Mouse (Mus musculus) lung, embryonic 14.5 days (tissue): ENCODE results near the gene Sox6. TPM values are rescaled to one million over a fixed set of nuclear protein-coding genes. Genes with fewer than 3 reads are reported as not detected.

Source experiments
- ATAC-seq: fragments of 200-750 bp; cut with Nextera tagmentation; 2 replicates; pipeline ENCODE4 v1.8.0; 2017; ENCODE audit warnings: mild to moderate bottlenecking, moderate TSS enrichment, moderate library complexity; ENCODE audit not compliant: insufficient read depth
- DNase-seq: peaks from one replicate; pipeline ENCODE4 v3.0.0-alpha.2; 2015
- H3K27ac ChIP-seq: fragments of 300-500 bp; sonication (generic); 2 replicates; pipeline ENCODE4 v1.5.1; 2014; ENCODE audit warnings: low read depth, mild to moderate bottlenecking, moderate library complexity
- H3K27me3 ChIP-seq: fragments of 300-500 bp; sonication (generic); 2 replicates; pipeline ENCODE4 v1.6.1; 2014; ENCODE audit warnings: low read length, control low read depth; ENCODE audit not compliant: insufficient read depth
- H3K36me3 ChIP-seq: fragments of 300-500 bp; sonication (generic); 2 replicates; pipeline ENCODE4 v1.6.1; 2014; ENCODE audit warnings: control low read depth; ENCODE audit not compliant: insufficient read depth
- H3K4me1 ChIP-seq: fragments of 300-500 bp; sonication (generic); 2 replicates; pipeline ENCODE4 v1.6.1; 2014; ENCODE audit warnings: antibody characterized with exemption, control low read depth; ENCODE audit not compliant: insufficient read depth
- H3K4me2 ChIP-seq: fragments of 300-500 bp; sonication (generic); 2 replicates; pipeline ENCODE4 v1.6.1; 2014; ENCODE audit warnings: mild to moderate bottlenecking
- H3K4me3 ChIP-seq: fragments of 300-500 bp; sonication (generic); 2 replicates; pipeline ENCODE4 v1.5.1; 2014; ENCODE audit warnings: low read depth, low read length
- H3K9ac ChIP-seq: fragments of 300-500 bp; sonication (generic); 2 replicates; pipeline ENCODE4 v1.6.1; 2014
- H3K9me3 ChIP-seq: fragments of 300-500 bp; sonication (generic); 2 replicates; pipeline ENCODE4 v1.6.1; 2016; ENCODE audit warnings: low read depth, low read length, control low read depth
- CTCF ChIP-seq: IDR thresholded peaks from 2 replicates; pipeline ENCODE4 v1.5.1; 2016; ENCODE audit warnings: antibody characterized with exemption, low read depth
- WGBS: fragments of 180-500 bp; shearing (Covaris S2); extraction: QIAGEN DNeasy Blood & Tissue Kit; methylation state at CpG from one replicate; pipeline ENCODE4 v1.1.7; 2014; 5-methylcytosine and 5-hydroxymethylcytosine counted together
- polyA plus RNA-seq: library from polyadenylated mRNA; unstranded; fragments of >200 nt; fragmentation: Nextera tagmentation; extraction: Ambion mirVana; gene quantifications from 2 replicates; pipeline ENCODE4 v1.2.1, GENCODE M21; 2014

Sox6 gene
- polyA plus RNA-seq, 1 experiment from 2014 or later = 22.0 TPM

GRCm38 (mm10) chr7:115566818-115567217, 471.8 kb downstream of the Sox6 start:
- Histone ChIP-seq H3K4me1 (peaks cover 4% of the 10 kb centered on the region; the same call in 1 of the 2 replicates), H3K4me2 (no peak overlapping the region), H3K9ac (no peak overlapping the region), H3K4me3 (no peak overlapping the region), H3K36me3 (no peaks in the 10 kb centered on the region), H3K27ac (no peak overlapping the region), H3K27me3 (no peaks in the 10 kb centered on the region), H3K9me3 (no peaks in the 10 kb centered on the region)
- 87% methylated on average over 2 of the region's 2 CpGs for WGBS
- DNase-seq (no peak), ATAC-seq (no peak)
- no peak for TF ChIP-seq CTCF

DNA sequence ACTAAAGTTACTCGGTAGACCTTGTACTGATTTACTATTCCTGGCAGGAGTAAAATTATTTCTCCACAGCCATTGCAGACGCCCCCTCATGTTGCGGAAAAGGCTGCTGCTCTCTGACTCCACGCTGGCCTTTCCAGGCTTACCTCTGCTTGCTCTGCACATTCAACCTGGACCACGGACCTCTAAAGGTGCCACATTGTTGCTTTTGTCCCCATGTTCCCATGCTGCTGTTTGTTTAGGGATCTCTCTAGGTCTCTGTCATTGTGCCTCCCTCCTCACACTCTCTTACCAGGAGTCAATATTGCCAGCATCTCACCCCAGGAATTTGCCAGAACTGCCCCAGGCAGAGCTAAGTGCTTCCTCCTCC, 473.6 kb downstream of the Sox6 start:
- no peak overlapping the region for H3K4me3 ChIP-seq
- TF ChIP-seq CTCF = no peak
- H3K9ac ChIP-seq = no peak overlapping the region
- H3K9me3 ChIP-seq = no peaks in the 10 kb centered on the region
- no peaks in the 10 kb centered on the region for H3K36me3 ChIP-seq
- peaks cover 4% of the 10 kb centered on the region; the same call in 1 of the 2 replicates for H3K4me1 ChIP-seq
- no peak for DNase-seq
- 52% methylated on average over 5 of the region's 5 CpGs for WGBS
- H3K4me2 ChIP-seq = no peak overlapping the region
- H3K27ac ChIP-seq = no peak overlapping the region
- no peaks in the 10 kb centered on the region for H3K27me3 ChIP-seq
- no peak for ATAC-seq

GRCm38 (mm10) chr7:115564359-115565059, 474.1 kb downstream of the Sox6 start:
- H3K4me1 ChIP-seq = peaks cover 4% of the 10 kb centered on the region; the same call in 1 of the 2 replicates
- TF ChIP-seq CTCF = no peak
- no peak overlapping the region for H3K9ac ChIP-seq
- DNase-seq = peak; percentile 69
- no peak overlapping the region for H3K4me2 ChIP-seq
- H3K27me3 ChIP-seq = no peaks in the 10 kb centered on the region
- H3K36me3 ChIP-seq = no peaks in the 10 kb centered on the region
- ATAC-seq = peak; percentile 41; the same call in 1 of the 2 replicates
- no peak overlapping the region for H3K27ac ChIP-seq
- H3K4me3 ChIP-seq = no peak overlapping the region
- WGBS = 32% methylated on average over 6 of the region's 6 CpGs
- no peaks in the 10 kb centered on the region for H3K9me3 ChIP-seq

- no peaks in the 10 kb centered on the region for H3K27me3 ChIP-seq
- TF ChIP-seq CTCF = no peak
- WGBS = 65% methylated on average over 3 of the region's 3 CpGs
- no peak for DNase-seq
- no peaks in the 10 kb centered on the region for H3K4me1 ChIP-seq
- ATAC-seq = no peak
- H3K4me3 ChIP-seq = no peak overlapping the region
- H3K9ac ChIP-seq = no peak overlapping the region
- no peak overlapping the region for H3K27ac ChIP-seq
- no peaks in the 10 kb centered on the region for H3K36me3 ChIP-seq
- H3K4me2 ChIP-seq = no peak overlapping the region
- no peaks in the 10 kb centered on the region for H3K9me3 ChIP-seq
Observed at GRCm38 (mm10) chr7:115556677-115557076, 481.9 kb downstream of the Sox6 start.

DNA sequence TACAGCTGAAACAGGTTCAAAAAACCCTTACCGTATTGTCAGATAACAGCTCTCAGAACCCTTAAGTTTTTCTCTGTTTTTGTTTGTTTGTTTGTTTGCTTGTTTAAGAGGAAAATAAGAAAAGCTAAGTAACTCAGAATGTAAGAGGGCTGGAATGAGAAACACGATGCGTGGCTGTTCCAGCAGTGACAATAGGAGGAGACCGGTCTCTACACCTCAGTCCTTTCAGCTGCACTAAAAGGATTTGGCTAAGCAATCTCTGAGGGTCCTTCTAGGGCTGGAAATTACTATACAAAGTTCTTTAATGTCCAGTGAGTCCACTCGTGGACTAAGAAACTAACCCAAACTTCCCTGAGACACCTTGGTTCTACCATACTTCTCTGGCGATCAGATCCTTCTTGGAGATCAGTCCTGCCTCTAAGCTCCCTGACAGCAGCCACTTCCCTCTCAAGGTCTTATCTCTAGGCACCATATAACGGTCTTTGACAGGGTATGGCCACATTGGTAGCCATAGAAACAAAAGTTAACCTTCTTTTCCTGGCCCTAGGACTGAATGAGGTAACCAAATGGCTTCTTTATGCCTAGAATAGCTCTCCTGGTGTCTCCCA, 488.3 kb downstream of the Sox6 start:
- H3K4me2 ChIP-seq = no peak overlapping the region
- H3K36me3 ChIP-seq = no peaks in the 10 kb centered on the region
- no peaks in the 10 kb centered on the region for H3K4me1 ChIP-seq
- ATAC-seq (no peak), DNase-seq (no peak)
- H3K4me3 ChIP-seq = no peak overlapping the region
- WGBS = 64% methylated on average over 7 of the region's 7 CpGs
- TF ChIP-seq CTCF = no peak
- H3K27me3 ChIP-seq = no peaks in the 10 kb centered on the region
- no peak overlapping the region for H3K9ac ChIP-seq
- no peak overlapping the region for H3K27ac ChIP-seq
- no peaks in the 10 kb centered on the region for H3K9me3 ChIP-seq

- Histone ChIP-seq H3K9ac (no peak overlapping the region), H3K4me3 (no peak overlapping the region), H3K4me2 (no peak overlapping the region), H3K27me3 (no peaks in the 10 kb centered on the region), H3K4me1 (no peaks in the 10 kb centered on the region), H3K27ac (no peak overlapping the region), H3K36me3 (no peaks in the 10 kb centered on the region), H3K9me3 (no peaks in the 10 kb centered on the region)
- DNase-seq (no peak), ATAC-seq (no peak)
- WGBS = 78% methylated on average over 4 of the region's 4 CpGs
- TF ChIP-seq CTCF = no peak
Observed at GRCm38 (mm10) chr7:115549670-115550069, 488.9 kb downstream of the Sox6 start.

DNA sequence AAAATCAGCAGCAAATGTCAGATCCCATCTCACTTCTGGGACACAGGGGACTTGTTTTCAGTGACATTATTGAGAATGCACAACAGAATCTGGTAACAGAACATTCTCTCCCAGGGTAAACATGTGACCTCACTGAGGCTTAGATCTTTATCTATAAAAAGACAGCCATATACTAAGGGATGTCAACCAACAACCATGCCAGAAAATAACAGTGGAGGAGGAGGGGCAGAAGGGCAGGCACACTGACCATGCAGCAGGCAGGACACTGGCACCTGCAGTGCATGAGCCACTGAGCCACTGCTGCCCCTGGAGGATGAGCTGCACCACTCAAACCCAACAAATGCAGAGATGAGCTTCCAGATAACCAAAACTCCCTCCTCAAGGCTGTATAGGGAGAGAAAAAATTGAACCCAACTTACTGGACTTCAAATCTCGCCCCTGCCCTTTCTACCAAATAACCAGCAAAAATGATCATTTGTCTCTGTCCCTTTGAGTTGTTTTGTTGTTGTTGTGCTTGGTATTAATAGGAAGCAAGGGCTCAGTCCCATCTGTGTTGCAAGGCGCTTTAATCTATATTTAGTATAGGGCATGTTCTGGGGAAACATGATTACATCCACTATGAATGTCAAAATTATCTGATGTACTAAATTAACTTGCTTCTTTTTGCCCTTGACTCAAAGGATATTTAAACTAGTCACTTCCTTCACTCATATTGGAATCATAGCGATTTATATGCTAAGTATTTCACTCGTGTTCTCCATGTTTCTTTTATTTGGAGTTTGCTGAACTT, 492.8 kb downstream of the Sox6 start:
- H3K4me2 ChIP-seq = no peak overlapping the region
- ATAC-seq (no peak), DNase-seq (no peak)
- no peaks in the 10 kb centered on the region for H3K4me1 ChIP-seq
- no peaks in the 10 kb centered on the region for H3K36me3 ChIP-seq
- H3K9me3 ChIP-seq = no peaks in the 10 kb centered on the region
- no peak overlapping the region for H3K4me3 ChIP-seq
- H3K9ac ChIP-seq = no peak overlapping the region
- no peak overlapping the region for H3K27ac ChIP-seq
- 88% methylated on average over 4 of the region's 4 CpGs for WGBS
- H3K27me3 ChIP-seq = no peaks in the 10 kb centered on the region
- no peak for TF ChIP-seq CTCF
